Mouse (Mus musculus) heart, adult 9 months (tissue): ENCODE results near the gene Patl2.

Experiments
- DNase-seq, 2 experiments: peaks; one replicate each; pipeline ENCODE4 v3.0.0; 2022; ENCODE audit warnings: low spot score in 2 of 2

Gene Patl2

GRCm38 (mm10) chr2:122172188-122172587, 13.8 kb downstream of the Patl2 start:
- DNase-seq = no peak

- no peak for DNase-seq
Measured at GRCm38 (mm10) chr2:122171292-122171691, 14.7 kb downstream of the Patl2 start.

GRCm38 (mm10) chr2:122164293-122164692, 21.7 kb downstream of the Patl2 start:
- no peak for DNase-seq

GRCm38 (mm10) chr2:122163430-122164195, 22.4 kb downstream of the Patl2 start:
- DNase-seq = no peak

GRCm38 (mm10) chr2:122162529-122162928, 23.5 kb downstream of the Patl2 start:
- no peak for DNase-seq

GRCm38 (mm10) chr2:122161542-122161941, 24.4 kb downstream of the Patl2 start:
- DNase-seq = no peak

- DNase-seq = peak; percentile 70 to 88
Measured at GRCm38 (mm10) chr2:122160680-122161079, 25.3 kb downstream of the Patl2 start, which contains the start of gene Trim69. TSS of gene Trim69 (plus strand) at chr2:122160700.

- no peak for DNase-seq
Measured at GRCm38 (mm10) chr2:122159667-122160066, 26.3 kb downstream of the Patl2 start.

GRCm38 (mm10) chr2:122158362-122158802, 27.6 kb downstream of the Patl2 start:
- no peak for DNase-seq

- no peak for DNase-seq
Measured at GRCm38 (mm10) chr2:122157561-122157960, 28.4 kb downstream of the Patl2 start.

- DNase-seq = no peak
Measured at GRCm38 (mm10) chr2:122156051-122156700, 29.8 kb downstream of the Patl2 start.

- no peak for DNase-seq
Measured at GRCm38 (mm10) chr2:122155292-122155691, 30.7 kb downstream of the Patl2 start.

- no peak for DNase-seq
Measured at GRCm38 (mm10) chr2:122154479-122154878, 31.5 kb downstream of the Patl2 start.

GRCm38 (mm10) chr2:122153681-122154365, 32.2 kb downstream of the Patl2 start:
- DNase-seq = no peak

- no peak for DNase-seq
Measured at GRCm38 (mm10) chr2:122152850-122153249, 33.1 kb downstream of the Patl2 start.

GRCm38 (mm10) chr2:122151221-122151620, 34.8 kb downstream of the Patl2 start:
- no peak for DNase-seq

GRCm38 (mm10) chr2:122149716-122150115, 36.3 kb downstream of the Patl2 start:
- no peak for DNase-seq

GRCm38 (mm10) chr2:122149316-122149715, 36.7 kb downstream of the Patl2 start:
- no peak for DNase-seq

GRCm38 (mm10) chr2:122148242-122148917, 37.6 kb downstream of the Patl2 start:
- DNase-seq = peak; percentile 82 to 83

GRCm38 (mm10) chr2:122147508-122148241, 38.3 kb downstream of the Patl2 start, which contains the start of gene B2m:
TSS of gene B2m (plus strand) at chr2:122147686.
- DNase-seq = peak; percentile 97 to 99

- peak; percentile 27 to 49 for DNase-seq
Measured at GRCm38 (mm10) chr2:122146687-122147086, 39.3 kb downstream of the Patl2 start.
